Mouse (Mus musculus) cerebellum, adult 2 months (tissue): ENCODE data around the gene Abca15. TPM values are rescaled to one million over a fixed set of nuclear protein-coding genes. Genes with fewer than 3 reads are reported as not detected.
A peak's percentile ranks its signal among the peaks of the same experiment; 100 is the strongest.
"Not testable (repeated sequence)": the region's sequence is repeated elsewhere in the genome, so short reads cannot be mapped to it uniquely, and the experiment has no call there.

Experiments used
- DNase-seq, 2 experiments: peaks; one replicate each; pipeline ENCODE4 v3.0.0; 2021
- H3K27ac ChIP-seq: fragments of 200-500 bp; 2 replicates; pipeline ENCODE4 v1.5.1; 2012; ENCODE audit warnings: low read length, control low read depth, inconsistent platforms; ENCODE audit not compliant: insufficient read depth
- H3K27me3 ChIP-seq: fragments of 200-500 bp; 2 replicates; pipeline ENCODE4 v1.6.1; 2012; ENCODE audit warnings: inconsistent platforms, mild to moderate bottlenecking, low read length, moderate library complexity; ENCODE audit not compliant: control insufficient read depth, insufficient read depth
- H3K4me1 ChIP-seq: fragments of 200-500 bp; 2 replicates; pipeline ENCODE4 v1.6.1; 2011; ENCODE audit warnings: low read length; ENCODE audit not compliant: control insufficient read depth, insufficient read depth
- H3K4me3 ChIP-seq: fragments of 200-500 bp; replicated peaks from 2 replicates; pipeline ENCODE3; 2011; ENCODE audit warnings: mild to moderate bottlenecking, low read depth, low read length, control low read depth; ENCODE audit not compliant: insufficient read depth
- CTCF ChIP-seq: fragments of 200-500 bp; IDR thresholded peaks from 2 replicates; pipeline ENCODE4 v1.5.1; 2011; ENCODE audit warnings: low read depth, mild to moderate bottlenecking, control low read depth, low read length, moderate library complexity, borderline replicate concordance; ENCODE audit not compliant: insufficient read depth
- POLR2A ChIP-seq: fragments of 200-500 bp; IDR thresholded peaks from 2 replicates; pipeline ENCODE4 v1.6.1; 2011; ENCODE audit warnings: low read length, control low read depth, borderline replicate concordance; ENCODE audit not compliant: insufficient read depth
- WGBS: fragments of 180-500 bp; shearing (Covaris S2); methylation state at CpG from one replicate; pipeline ENCODE4 v1.1.7; 2018; 5-methylcytosine and 5-hydroxymethylcytosine counted together
- polyA plus RNA-seq: library from polyadenylated mRNA; depleted of rRNA; stranded (reverse); fragments of >200 nt; gene quantifications from 2 replicates; pipeline ENCODE4 v1.2.3, GENCODE M21; 2012; rRNA removed

Gene Abca15
- not detected in 2 replicates for polyA plus RNA-seq

- no peak within 1 kb of the TSS for H3K27ac ChIP-seq
- H3K4me3 ChIP-seq, result no peak within 1 kb of the TSS
- no peak for TF ChIP-seq POLR2A
- TF ChIP-seq CTCF, result no peak
- WGBS, result 32% methylated on average over 22 of the region's 22 CpGs
- H3K4me1 ChIP-seq, result no peaks in the 10 kb centered on the region
- peak; percentile 49 for DNase-seq
- no peaks in the 10 kb centered on the region for H3K27me3 ChIP-seq
These were observed at the start of gene Abca15 for GRCm38 (mm10) chr7:120328087-120328793. TSS of gene Abca15 (plus strand) at chr7:120328670.

GRCm38 (mm10) chr7:120285286-120285685 lies 43.2 kb upstream of the Abca15 start:
- no peaks in the 10 kb centered on the region for H3K27me3 ChIP-seq
- 37% methylated on average over 3 of the region's 3 CpGs for WGBS
- no peak for DNase-seq
- no peak overlapping the region for H3K27ac ChIP-seq
- TF ChIP-seq CTCF, result no peak
- no peak for TF ChIP-seq POLR2A
- no peaks in the 10 kb centered on the region for H3K4me1 ChIP-seq
- no peak overlapping the region for H3K4me3 ChIP-seq

DNA sequence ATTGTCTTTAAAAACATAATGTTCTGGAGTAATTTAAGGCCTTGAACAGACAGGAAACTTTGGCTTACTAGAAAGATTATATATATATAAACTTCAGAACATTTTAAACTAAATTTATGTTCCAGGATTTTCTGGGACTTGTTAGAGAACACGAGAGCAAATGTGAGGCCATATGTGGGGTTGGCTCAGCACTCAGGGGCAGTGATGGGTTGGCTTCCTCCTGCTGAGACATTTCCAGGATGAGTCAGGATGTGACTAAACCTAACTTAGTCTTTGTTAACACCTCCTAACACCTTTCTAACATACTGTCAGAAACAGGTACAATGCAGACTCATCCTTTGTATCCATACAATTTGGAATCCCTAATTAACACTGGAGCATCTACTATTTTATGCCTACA lies 12.4 kb upstream of the Abca15 start:
- Histone ChIP-seq H3K4me3 (no peak overlapping the region), H3K4me1 (no peaks in the 10 kb centered on the region), H3K27me3 (no peaks in the 10 kb centered on the region), H3K27ac (no peak overlapping the region)
- DNase-seq, result peak; percentile 60 to 84
- TF ChIP-seq POLR2A (no peak), CTCF (no peak)
- WGBS, result 11% methylated on average over 1 of the region's 1 CpGs

DNA sequence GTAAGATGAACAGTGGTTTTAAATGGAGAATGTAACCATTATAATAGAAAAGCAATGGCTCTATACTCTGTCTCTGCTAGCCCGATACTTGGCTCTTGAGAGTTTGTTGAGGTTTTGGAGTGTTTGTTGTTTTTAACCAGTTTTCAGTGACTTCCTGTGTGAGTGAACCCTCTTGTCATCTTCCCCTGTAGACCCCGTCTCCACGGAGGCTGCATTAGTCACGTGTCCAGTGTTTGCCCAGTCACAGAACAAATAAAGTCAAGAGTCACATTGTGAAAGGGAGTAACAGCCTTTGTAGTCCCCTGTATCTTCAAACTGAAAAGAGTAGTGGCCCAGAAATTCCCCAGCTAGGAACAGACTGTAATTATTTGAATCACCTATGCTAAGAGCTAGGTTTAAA lies 5.5 kb upstream of the Abca15 start:
- no peak for DNase-seq
- no peaks in the 10 kb centered on the region for H3K4me1 ChIP-seq
- no peak overlapping the region for H3K27ac ChIP-seq
- H3K4me3 ChIP-seq, result no peak overlapping the region
- TF ChIP-seq POLR2A, result no peak
- TF ChIP-seq CTCF, result no peak
- no peaks in the 10 kb centered on the region for H3K27me3 ChIP-seq
- WGBS, result 53% methylated on average over 4 of the region's 4 CpGs

- not testable (repeated sequence) for H3K27ac ChIP-seq, H3K4me3 ChIP-seq, H3K4me1 ChIP-seq, H3K27me3 ChIP-seq, DNase-seq
- WGBS, result 59% methylated on average over 2 of the region's 2 CpGs
These were observed 2.6 kb upstream of the Abca15 start for GRCm38 (mm10) chr7:120325911-120326310.

GRCm38 (mm10) chr7:120327220-120328073 lies 1.0 kb upstream of the Abca15 start:
- TF ChIP-seq POLR2A (no peak), CTCF (peak; percentile 35; the same call in 1 of the 2 replicates)
- Histone ChIP-seq H3K4me1 (no peaks in the 10 kb centered on the region), H3K4me3 (no peak overlapping the region), H3K27ac (no peak overlapping the region), H3K27me3 (no peaks in the 10 kb centered on the region)
- peak; percentile 45 to 54 for DNase-seq
- 15% methylated on average over 22 of the region's 22 CpGs for WGBS

- Histone ChIP-seq H3K27me3 (no peaks in the 10 kb centered on the region), H3K4me3 (no peak overlapping the region), H3K27ac (no peak overlapping the region), H3K4me1 (no peaks in the 10 kb centered on the region; the same call in 1 of the 2 replicates)
- no peak for TF ChIP-seq POLR2A
- no peak for TF ChIP-seq CTCF
- WGBS, result 35% methylated on average over 13 of the region's 13 CpGs
- DNase-seq, result no peak
These were observed 32.7 kb downstream of the Abca15 start for GRCm38 (mm10) chr7:120361159-120361558.

- Histone ChIP-seq H3K4me3 (no peak within 1 kb of the TSS), H3K4me1 (no peaks in the 10 kb centered on the region), H3K27ac (no peak within 1 kb of the TSS), H3K27me3 (no peaks in the 10 kb centered on the region)
- TF ChIP-seq CTCF (no peak), POLR2A (no peak)
- WGBS, result 76% methylated on average over 10 of the region's 10 CpGs
- DNase-seq, result no peak
These were observed 81.0 kb downstream of the Abca15 start, which contains the start of gene Abca16 for GRCm38 (mm10) chr7:120409447-120409846. TSS of gene Abca16 (plus strand) at chr7:120409647.
